Mouse (Mus musculus) lung, embryonic 15.5 days (tissue): ENCODE results near the gene Fkbp5. TPM values are rescaled to one million over a fixed set of nuclear protein-coding genes. Genes with fewer than 3 reads are reported as not detected.

Experiments used
- ATAC-seq: fragments of 200-750 bp; cut with Nextera tagmentation; 2 replicates; pipeline ENCODE4 v1.8.0; 2017; ENCODE audit warnings: moderate number of reproducible peaks, borderline replicate concordance; ENCODE audit not compliant: low FRiP score, low TSS enrichment; ENCODE audit errors: extremely low read depth
- H3K27ac ChIP-seq: fragments of 300-500 bp; sonication (generic); 2 replicates; pipeline ENCODE4 v1.5.1; 2015; ENCODE audit warnings: moderate library complexity, mild to moderate bottlenecking, inconsistent platforms
- H3K27me3 ChIP-seq: fragments of 300-500 bp; sonication (generic); 2 replicates; pipeline ENCODE4 v1.6.1; 2015; ENCODE audit warnings: inconsistent platforms
- H3K36me3 ChIP-seq: fragments of 300-500 bp; sonication (generic); 2 replicates; pipeline ENCODE4 v1.6.1; 2015; ENCODE audit warnings: inconsistent platforms
- H3K4me1 ChIP-seq: fragments of 300-500 bp; sonication (generic); 2 replicates; pipeline ENCODE4 v1.6.1; 2015; ENCODE audit warnings: inconsistent platforms
- H3K4me2 ChIP-seq: fragments of 300-500 bp; sonication (generic); 2 replicates; pipeline ENCODE4 v1.6.1; 2015; ENCODE audit warnings: inconsistent platforms, mild to moderate bottlenecking, moderate library complexity
- H3K4me3 ChIP-seq: fragments of 300-500 bp; sonication (generic); 2 replicates; pipeline ENCODE4 v1.5.1; 2015; ENCODE audit warnings: mild to moderate bottlenecking, inconsistent platforms
- H3K9ac ChIP-seq: fragments of 300-500 bp; sonication (generic); 2 replicates; pipeline ENCODE4 v1.6.1; 2015; ENCODE audit warnings: inconsistent platforms
- H3K9me3 ChIP-seq: fragments of 300-500 bp; sonication (generic); 2 replicates; pipeline ENCODE4 v1.6.1; 2016; ENCODE audit warnings: inconsistent platforms
- WGBS: fragments of 180-500 bp; shearing (Covaris S2); methylation state at CpG from one replicate; pipeline ENCODE4 v1.1.7; 2015; 5-methylcytosine and 5-hydroxymethylcytosine counted together
- polyA plus RNA-seq: library from polyadenylated mRNA; unstranded; fragments of >200 nt; fragmentation: Nextera tagmentation; extraction: Ambion mirVana; gene quantifications from 2 replicates; pipeline ENCODE4 v1.2.1, GENCODE M21; 2015

Fkbp5 gene
- polyA plus RNA-seq, 1 experiment from 2014 or later = 35.1 TPM

DNA sequence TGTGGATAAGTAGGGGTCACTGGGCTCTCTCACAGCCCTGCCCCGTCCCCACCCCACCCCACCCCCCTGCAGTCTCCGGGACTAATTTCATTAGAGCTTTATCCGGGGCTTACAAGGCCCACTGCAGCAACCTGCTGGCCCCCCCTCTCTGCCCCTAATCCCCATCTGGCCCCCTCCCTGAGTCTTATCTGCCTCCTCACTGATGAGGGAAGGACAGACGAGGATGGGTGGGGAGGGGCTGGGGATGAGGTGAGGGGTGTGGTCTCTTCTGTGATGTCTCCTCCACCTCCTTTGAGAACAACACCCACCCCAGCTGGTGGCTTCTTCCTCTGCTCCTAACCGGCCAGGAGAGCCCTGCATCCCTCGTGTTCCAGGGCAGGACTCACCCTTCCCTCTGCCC, 137.1 kb downstream of the Fkbp5 start:
- no peak overlapping the region for H3K4me3 ChIP-seq
- H3K27ac ChIP-seq = no peak overlapping the region
- H3K9me3 ChIP-seq = no peaks in the 10 kb centered on the region
- no peak overlapping the region for H3K4me2 ChIP-seq
- no peaks in the 10 kb centered on the region for H3K36me3 ChIP-seq
- H3K9ac ChIP-seq = no peak overlapping the region
- 0 out of 2 replicates have a peak, but pooled peaks cover 6% of the 10 kb centered on the region for H3K4me1 ChIP-seq
- no peak for ATAC-seq
- 10% methylated on average over 6 of the region's 6 CpGs for WGBS
- H3K27me3 ChIP-seq = peaks cover 7% of the 10 kb centered on the region

DNA sequence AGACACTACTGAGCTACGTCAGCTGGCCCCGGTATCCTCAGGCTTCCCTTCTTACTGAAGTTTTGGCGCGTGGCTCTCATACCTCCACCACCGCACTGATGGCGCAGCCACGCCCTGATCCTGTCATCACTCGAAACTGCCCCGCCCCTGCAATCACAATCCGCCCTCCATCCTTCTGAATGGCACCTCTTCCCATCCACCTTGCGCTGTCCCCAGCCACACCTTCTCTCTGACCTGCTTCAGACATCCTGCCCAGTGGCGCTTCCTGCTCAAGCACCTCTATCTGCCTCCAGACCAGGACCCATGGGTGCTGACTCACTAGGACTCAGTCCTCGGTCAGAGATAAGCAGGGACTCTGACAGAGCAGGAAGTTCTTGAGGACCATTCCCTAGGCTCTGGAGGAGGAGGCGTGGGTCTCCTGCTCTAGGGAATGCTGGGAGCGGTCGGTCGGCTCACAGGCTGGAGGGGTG, 141.7 kb downstream of the Fkbp5 start:
- H3K4me1 ChIP-seq = 0 out of 2 replicates have a peak, but pooled peaks cover 10% of the 10 kb centered on the region
- H3K27ac ChIP-seq = no peak overlapping the region
- peak overlapping the region; percentile 16; the same call in 1 of the 2 replicates for H3K4me2 ChIP-seq
- ATAC-seq = peak; percentile 36; the same call in 1 of the 2 replicates
- H3K9me3 ChIP-seq = no peaks in the 10 kb centered on the region
- H3K4me3 ChIP-seq = no peak overlapping the region
- H3K36me3 ChIP-seq = no peaks in the 10 kb centered on the region
- 6% methylated on average over 17 of the region's 17 CpGs for WGBS
- H3K9ac ChIP-seq = no peak overlapping the region
- peaks cover 23% of the 10 kb centered on the region for H3K27me3 ChIP-seq

DNA sequence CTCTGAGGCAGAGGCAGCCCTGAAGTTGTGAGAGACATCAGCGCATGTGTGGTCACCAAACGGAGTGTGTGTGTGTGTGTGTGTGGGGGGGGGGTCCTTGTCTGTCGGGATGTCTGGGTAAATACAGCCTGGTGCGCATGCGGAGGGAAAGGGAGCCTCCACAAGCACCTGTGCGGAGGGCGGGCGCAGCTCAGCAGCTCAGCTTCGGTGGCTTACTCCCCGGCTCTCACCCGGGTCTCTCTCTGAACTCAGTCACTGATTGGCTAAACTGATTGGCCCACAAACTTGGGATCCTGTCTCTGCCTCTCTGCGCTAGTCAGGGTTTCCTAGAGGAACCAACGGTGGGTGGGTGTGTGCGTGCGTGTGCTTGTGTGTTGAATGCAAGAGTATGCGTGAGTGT, 142.8 kb downstream of the Fkbp5 start:
- no peak for ATAC-seq
- Histone ChIP-seq H3K27me3 (peaks cover 23% of the 10 kb centered on the region), H3K36me3 (no peaks in the 10 kb centered on the region), H3K27ac (no peak overlapping the region), H3K4me2 (no peak overlapping the region), H3K4me1 (0 out of 2 replicates have a peak, but pooled peaks cover 10% of the 10 kb centered on the region), H3K4me3 (no peak overlapping the region), H3K9me3 (no peaks in the 10 kb centered on the region), H3K9ac (no peak overlapping the region)
- WGBS = 13% methylated on average over 16 of the region's 16 CpGs

DNA sequence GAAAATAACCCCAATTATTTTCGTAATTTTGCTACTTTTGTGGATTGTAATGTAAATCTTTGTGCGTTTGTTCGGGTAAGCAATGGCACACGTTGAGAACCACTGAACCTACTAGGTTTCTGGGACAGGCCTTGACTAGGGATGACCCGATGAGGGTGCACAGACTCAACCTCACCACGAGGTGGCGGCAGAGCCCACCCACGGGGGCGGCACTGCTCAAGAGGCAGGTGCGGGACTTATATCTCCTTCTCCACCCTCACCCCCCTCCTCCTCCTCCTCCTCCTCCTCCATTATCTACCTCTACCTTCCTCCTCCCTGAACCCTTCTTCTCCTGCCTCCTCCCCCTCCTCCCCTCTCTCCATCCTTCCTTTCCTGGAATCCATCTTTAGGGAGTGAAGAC, 143.5 kb downstream of the Fkbp5 start:
- no peak overlapping the region for H3K4me2 ChIP-seq
- no peak for ATAC-seq
- WGBS = 18% methylated on average over 10 of the region's 10 CpGs

DNA sequence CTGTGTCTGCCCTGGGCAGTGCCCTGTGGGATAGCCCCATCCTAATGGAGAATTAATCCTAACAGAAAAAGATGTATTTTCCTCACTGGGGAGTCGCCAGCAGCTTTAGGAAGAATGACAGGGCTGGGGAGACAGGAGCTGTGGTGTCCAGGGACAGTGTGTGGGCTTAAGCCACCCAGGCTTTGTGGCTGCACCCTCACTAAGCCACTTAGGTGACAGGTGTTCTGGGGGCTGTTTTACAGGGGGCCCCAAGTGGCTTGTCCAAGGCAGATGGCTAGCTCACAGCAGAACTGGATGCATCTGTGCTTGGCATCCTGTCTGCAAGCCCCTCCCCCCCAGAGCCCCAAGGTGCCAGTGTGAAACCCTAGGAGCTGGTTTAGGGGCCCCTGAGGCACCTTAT, 145.4 kb downstream of the Fkbp5 start:
- H3K9me3 ChIP-seq = no peaks in the 10 kb centered on the region
- H3K27ac ChIP-seq = no peak overlapping the region
- ATAC-seq = no peak
- H3K4me2 ChIP-seq = no peak overlapping the region
- 75% methylated on average over 1 of the region's 1 CpGs for WGBS
- no peak overlapping the region for H3K9ac ChIP-seq
- no peak overlapping the region for H3K4me3 ChIP-seq
- peaks cover 18% of the 10 kb centered on the region; the same call in 1 of the 2 replicates for H3K4me1 ChIP-seq
- H3K27me3 ChIP-seq = peaks cover 23% of the 10 kb centered on the region
- H3K36me3 ChIP-seq = no peaks in the 10 kb centered on the region

More for the DNA sequence above, 143.5 kb downstream of the Fkbp5 start:
- Histone ChIP-seq H3K9me3 (no peaks in the 10 kb centered on the region), H3K4me3 (no peak overlapping the region), H3K27ac (no peak overlapping the region), H3K4me1 (peaks cover 15% of the 10 kb centered on the region; the same call in 1 of the 2 replicates), H3K36me3 (no peaks in the 10 kb centered on the region), H3K27me3 (peaks cover 23% of the 10 kb centered on the region), H3K9ac (no peak overlapping the region)

DNA sequence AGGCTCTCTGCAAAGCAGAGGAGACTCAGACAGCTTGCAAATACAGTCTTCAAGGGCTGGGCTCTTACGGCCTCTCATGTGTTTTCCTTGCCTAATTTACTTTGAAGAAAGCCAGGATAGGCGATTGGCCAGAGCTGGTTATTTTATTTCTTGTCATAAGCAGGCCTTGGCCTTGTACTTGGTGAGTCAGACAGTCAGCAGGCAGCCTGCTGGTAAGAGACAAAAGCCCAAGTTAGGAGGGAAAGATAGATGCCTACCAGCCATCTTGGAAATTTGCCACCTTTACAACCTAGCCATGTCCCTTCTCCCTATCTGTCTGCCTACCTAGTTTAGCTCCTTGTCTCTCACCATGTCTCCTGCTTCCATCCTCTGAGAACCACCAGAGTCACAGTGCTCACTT, 146.0 kb downstream of the Fkbp5 start:
- no peak overlapping the region for H3K4me2 ChIP-seq
- H3K27ac ChIP-seq = no peak overlapping the region
- H3K9me3 ChIP-seq = no peaks in the 10 kb centered on the region
- ATAC-seq = no peak
- peaks cover 23% of the 10 kb centered on the region for H3K27me3 ChIP-seq
- H3K36me3 ChIP-seq = no peaks in the 10 kb centered on the region
- 52% methylated on average over 2 of the region's 2 CpGs for WGBS
- no peak overlapping the region for H3K4me3 ChIP-seq
- no peak overlapping the region for H3K9ac ChIP-seq
- H3K4me1 ChIP-seq = peaks cover 18% of the 10 kb centered on the region; the same call in 1 of the 2 replicates

DNA sequence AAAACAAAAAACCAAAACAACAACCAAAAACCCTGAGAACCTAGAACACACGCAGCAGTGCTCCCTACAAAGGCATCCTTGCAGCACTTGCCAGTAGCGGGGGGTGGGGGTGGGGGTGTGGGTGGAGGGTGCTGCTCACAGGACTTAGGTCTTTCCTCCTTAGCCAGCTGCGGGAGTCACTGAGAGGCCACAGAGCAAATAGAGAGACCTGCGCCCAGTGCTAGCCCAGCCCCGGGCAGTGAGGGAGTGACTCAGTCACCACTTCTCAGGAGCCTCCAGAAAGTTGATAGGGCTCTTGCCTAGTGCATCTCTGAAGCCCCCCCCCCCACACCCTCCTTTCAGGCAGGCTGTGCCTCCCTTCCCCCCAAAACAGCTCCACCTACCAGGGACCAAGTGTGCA, 148.3 kb downstream of the Fkbp5 start:
- H3K27me3 ChIP-seq = peaks cover 23% of the 10 kb centered on the region
- H3K36me3 ChIP-seq = no peaks in the 10 kb centered on the region
- no peak overlapping the region for H3K9ac ChIP-seq
- H3K27ac ChIP-seq = no peak overlapping the region; the same call in 1 of the 2 replicates
- H3K4me1 ChIP-seq = peaks cover 16% of the 10 kb centered on the region
- no peak overlapping the region for H3K4me3 ChIP-seq
- ATAC-seq = peak; percentile 60
- WGBS = 38% methylated on average over 5 of the region's 5 CpGs
- no peaks in the 10 kb centered on the region for H3K9me3 ChIP-seq
- H3K4me2 ChIP-seq = no peak overlapping the region

DNA sequence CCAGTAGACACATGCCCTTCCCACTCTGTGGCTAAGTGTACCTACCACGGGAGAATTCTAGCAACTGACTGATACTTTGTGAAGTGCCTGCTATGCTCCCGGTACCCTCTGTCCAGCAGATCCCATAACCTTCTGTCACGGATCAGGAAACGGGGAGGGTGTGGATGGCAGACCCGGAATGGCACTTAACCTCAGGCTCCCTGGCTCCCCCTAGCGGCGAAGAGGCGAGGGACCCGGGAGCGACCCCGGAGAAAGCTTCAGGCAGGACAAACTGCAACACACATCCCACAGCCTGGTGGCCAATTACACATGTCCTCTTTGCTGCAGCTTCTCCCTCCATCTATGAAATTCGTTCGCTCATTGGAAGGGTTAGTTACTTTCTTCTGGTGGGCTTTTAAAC, 148.9 kb downstream of the Fkbp5 start:
- ATAC-seq = peak; percentile 33; the same call in 1 of the 2 replicates
- H3K9me3 ChIP-seq = no peaks in the 10 kb centered on the region
- H3K27me3 ChIP-seq = peaks cover 25% of the 10 kb centered on the region
- no peak overlapping the region for H3K4me3 ChIP-seq
- H3K4me2 ChIP-seq = no peak overlapping the region
- no peak overlapping the region for H3K27ac ChIP-seq
- 7% methylated on average over 13 of the region's 13 CpGs for WGBS
- peaks cover 22% of the 10 kb centered on the region for H3K4me1 ChIP-seq
- H3K9ac ChIP-seq = no peak overlapping the region
- no peaks in the 10 kb centered on the region for H3K36me3 ChIP-seq

DNA sequence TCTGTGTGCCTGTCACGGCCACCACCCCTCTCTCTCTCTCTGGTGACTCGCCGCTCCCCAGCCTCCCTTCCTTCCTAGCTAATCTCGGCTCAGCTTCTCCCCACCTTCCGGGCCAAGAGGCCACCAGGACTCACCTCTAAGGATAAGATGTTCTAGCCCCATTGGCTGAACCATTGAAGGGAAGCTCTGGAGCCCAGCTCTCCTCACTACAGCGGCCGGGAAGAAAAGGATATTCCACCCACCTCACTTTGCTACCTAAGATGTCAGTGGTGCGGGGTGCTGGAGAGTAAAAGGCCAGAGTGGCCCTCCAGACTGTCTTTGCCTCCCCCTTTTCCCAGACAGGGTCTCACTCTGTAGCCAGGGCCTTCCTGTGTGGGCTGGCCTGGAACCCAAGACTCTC, 152.2 kb downstream of the Fkbp5 start, which contains the start of gene Tulp1:
TSS of gene Tulp1 (minus strand) at position 101 of the 400 bp plus-strand sequence.
- Histone ChIP-seq H3K4me3 (peak within 1 kb of the TSS; percentile 18), H3K9ac (peak within 1 kb of the TSS; percentile 8; the same call in 1 of the 2 replicates), H3K36me3 (no peaks in the 10 kb centered on the region), H3K4me2 (peak within 1 kb of the TSS; percentile 53), H3K27me3 (peaks cover 39% of the 10 kb centered on the region), H3K27ac (no peak within 1 kb of the TSS), H3K9me3 (no peaks in the 10 kb centered on the region), H3K4me1 (peaks cover 35% of the 10 kb centered on the region)
- ATAC-seq = no peak
- 54% methylated on average over 8 of the region's 8 CpGs for WGBS

DNA sequence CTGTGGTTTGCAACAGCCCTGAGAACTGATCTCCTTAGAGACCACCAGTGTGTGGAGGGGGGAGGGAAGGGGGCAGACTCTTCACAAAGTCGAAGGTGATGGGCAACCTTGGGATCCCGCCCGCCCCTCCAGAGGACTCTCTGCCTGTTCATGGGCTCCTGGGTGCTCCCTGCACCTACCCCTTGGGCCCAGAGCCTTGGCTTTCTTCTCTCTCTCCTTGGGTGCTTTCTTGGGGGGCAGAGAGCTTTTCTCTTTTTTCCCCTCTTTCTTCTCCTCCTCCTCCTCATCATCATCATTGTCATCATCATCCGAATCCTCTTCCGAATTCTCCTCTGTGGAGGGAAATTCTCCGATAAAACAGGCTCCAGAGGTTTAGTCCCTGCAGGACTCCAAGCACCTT, 153.8 kb downstream of the Fkbp5 start:
- Histone ChIP-seq H3K9me3 (no peaks in the 10 kb centered on the region), H3K4me1 (peaks cover 33% of the 10 kb centered on the region), H3K4me2 (peak overlapping the region; percentile 52), H3K9ac (0 out of 2 replicates have a peak overlapping the region, but pooled peaks have one; percentile 27), H3K27ac (no peak overlapping the region), H3K36me3 (no peaks in the 10 kb centered on the region), H3K27me3 (peaks cover 52% of the 10 kb centered on the region), H3K4me3 (no peak overlapping the region; the same call in 1 of the 2 replicates)
- no peak for ATAC-seq
- WGBS = 39% methylated on average over 6 of the region's 6 CpGs

DNA sequence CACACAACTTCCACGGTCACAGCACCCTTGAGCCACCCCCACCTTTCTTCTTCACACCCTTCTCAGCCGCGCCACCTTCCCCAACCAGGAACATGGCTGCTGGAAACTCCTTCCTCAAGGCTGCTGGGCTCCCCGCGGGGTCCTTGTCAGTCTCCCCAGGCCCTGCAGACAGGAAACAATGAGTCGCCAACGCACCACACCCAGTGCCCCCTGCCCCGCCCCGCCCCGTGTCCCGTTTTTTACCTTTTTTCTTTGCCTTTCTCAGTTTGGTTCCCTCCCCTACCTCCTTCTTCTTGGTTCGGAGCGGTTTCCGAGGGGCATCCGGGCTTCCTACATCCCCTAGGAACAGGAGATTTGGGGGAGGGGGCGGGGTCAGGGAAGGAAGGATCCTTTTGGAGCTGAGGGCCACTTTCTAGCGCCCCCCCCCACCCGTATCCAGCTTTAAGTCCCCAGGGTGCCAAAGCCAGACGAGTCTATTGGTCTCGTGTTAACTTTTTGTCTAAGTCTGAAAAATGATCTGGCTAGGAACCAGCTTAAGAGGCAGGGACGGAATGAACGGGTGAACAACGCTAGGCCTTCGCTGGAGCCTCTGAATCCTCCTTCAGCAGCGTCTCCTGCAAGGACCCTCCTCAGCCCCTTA, 154.6 kb downstream of the Fkbp5 start:
- ATAC-seq = no peak
- WGBS = 4% methylated on average over 25 of the region's 25 CpGs
- peaks cover 30% of the 10 kb centered on the region for H3K4me1 ChIP-seq

DNA sequence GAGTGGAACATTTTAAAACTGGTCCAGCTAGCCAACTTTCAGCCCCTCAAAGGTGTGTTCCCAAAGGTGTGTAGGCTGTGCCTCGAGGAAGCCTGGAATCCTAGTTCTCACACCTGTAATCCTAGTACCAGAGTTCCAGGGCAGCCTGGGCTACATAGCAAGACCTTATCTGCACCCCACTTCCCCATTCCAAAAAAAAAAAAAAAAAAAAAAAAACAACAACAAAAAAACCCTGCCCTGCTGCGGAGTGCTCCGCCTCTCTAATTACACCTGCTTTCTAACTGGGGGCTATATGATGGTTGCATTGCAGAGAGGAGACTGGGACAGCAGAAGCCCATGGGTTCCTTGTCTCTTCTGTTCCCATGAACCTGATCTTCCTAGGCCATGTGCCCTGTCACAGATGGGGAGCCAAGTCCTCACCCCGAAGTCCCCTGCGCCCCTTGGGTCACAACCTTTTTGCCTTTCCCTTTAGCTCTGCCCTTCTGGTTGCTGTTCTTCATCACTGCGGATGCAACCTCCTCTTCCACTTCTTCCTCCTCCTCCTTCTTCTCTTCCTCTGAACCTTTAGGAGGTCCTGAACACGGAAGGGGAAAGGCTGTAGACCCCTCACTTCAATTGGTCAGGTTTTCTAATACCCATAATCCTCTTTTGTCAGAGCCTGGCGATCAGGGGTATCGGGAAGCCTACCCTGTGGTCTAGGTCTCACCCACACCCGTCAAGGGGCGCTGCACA, 155.2 kb downstream of the Fkbp5 start:
- Histone ChIP-seq H3K27ac (no peak overlapping the region), H3K27me3 (peaks cover 55% of the 10 kb centered on the region), H3K9me3 (no peaks in the 10 kb centered on the region), H3K36me3 (no peaks in the 10 kb centered on the region), H3K4me3 (peak overlapping the region; percentile 30), H3K4me2 (peak overlapping the region; percentile 52), H3K9ac (no peak overlapping the region; the same call in 1 of the 2 replicates), H3K4me1 (peaks cover 30% of the 10 kb centered on the region)
- WGBS = 42% methylated on average over 11 of the region's 11 CpGs
- no peak for ATAC-seq

More for the DNA sequence above, 154.6 kb downstream of the Fkbp5 start:
- peaks cover 55% of the 10 kb centered on the region for H3K27me3 ChIP-seq
- H3K9ac ChIP-seq = peak overlapping the region; percentile 27
- H3K9me3 ChIP-seq = no peaks in the 10 kb centered on the region
- H3K4me2 ChIP-seq = peak overlapping the region; percentile 52
- no peaks in the 10 kb centered on the region for H3K36me3 ChIP-seq
- H3K27ac ChIP-seq = no peak overlapping the region
- H3K4me3 ChIP-seq = peak overlapping the region; percentile 30
